Mouse (Mus musculus): ENCODE results near the gene Klhl21. TPM values are rescaled to one million over a fixed set of nuclear protein-coding genes. Genes with fewer than 3 reads are reported as not detected.

Klhl21 gene
- polyA plus RNA-seq, 1 experiment from 2014 or later = 4.2 TPM

GRCm38 (mm10) chr4:151996951-151997222, 11.7 kb upstream of the Klhl21 start:
- H3K27ac ChIP-seq (ENCODE audit: low read depth) = peak overlapping the region; percentile 98
- no peaks in the 10 kb centered on the region for H3K9me3 ChIP-seq (ENCODE audit: low read length)
- H3K9ac ChIP-seq (replicated peaks) = peak overlapping the region; percentile 82
- WGBS (ENCODE audit: insufficient replicate concordance) = 2% methylated on average over 13 of the region's 13 CpGs
- peak overlapping the region; percentile 100 for H3K4me2 ChIP-seq (ENCODE audit: low read depth, low read length)
- no peak for TF ChIP-seq CTCF (IDR thresholded peaks at IDR 0.05; ENCODE audit: low read depth)
- no peak for TF ChIP-seq EP300 (IDR thresholded peaks at IDR 0.05; ENCODE audit: low read depth)
- peaks cover 17% of the 10 kb centered on the region for H3K4me1 ChIP-seq (ENCODE audit: insufficient read depth)
- peaks cover 5% of the 10 kb centered on the region for H3K27me3 ChIP-seq (ENCODE audit: insufficient read depth, low read length)
- peak overlapping the region; percentile 97 for H3K4me3 ChIP-seq (ENCODE audit: low read depth, low read length)
- peaks cover 3% of the 10 kb centered on the region for H3K36me3 ChIP-seq (replicated peaks; ENCODE audit: insufficient read depth, low read length)
- DNase-seq (no peak), ATAC-seq (no peak)

- Histone ChIP-seq H3K36me3 (replicated peaks; ENCODE audit: insufficient read depth, low read length) (no peaks in the 10 kb centered on the region), H3K4me2 (ENCODE audit: low read depth, low read length) (peak overlapping the region; percentile 100), H3K4me3 (ENCODE audit: low read depth, low read length) (peak overlapping the region; percentile 97; the same call in 1 of the 2 replicates), H3K27ac (ENCODE audit: low read depth) (no peak overlapping the region), H3K9me3 (ENCODE audit: low read length) (no peaks in the 10 kb centered on the region), H3K9ac (replicated peaks) (peak overlapping the region; percentile 82; the same call in 1 of the 2 replicates), H3K4me1 (ENCODE audit: insufficient read depth) (peaks cover 17% of the 10 kb centered on the region), H3K27me3 (ENCODE audit: insufficient read depth, low read length) (peaks cover 5% of the 10 kb centered on the region)
- ATAC-seq (no peak), DNase-seq (no peak)
- no peak for TF ChIP-seq EP300 (IDR thresholded peaks at IDR 0.05; ENCODE audit: low read depth)
- TF ChIP-seq CTCF (IDR thresholded peaks at IDR 0.05; ENCODE audit: low read depth) = no peak
- WGBS (ENCODE audit: insufficient replicate concordance) = 53% methylated on average over 3 of the region's 3 CpGs
These were observed 10.9 kb upstream of the Klhl21 start for GRCm38 (mm10) chr4:151997701-151998100.

- H3K36me3 ChIP-seq (replicated peaks; ENCODE audit: insufficient read depth, low read length) = no peaks in the 10 kb centered on the region
- no peak overlapping the region for H3K27ac ChIP-seq (ENCODE audit: low read depth)
- ATAC-seq (no peak), DNase-seq (no peak)
- H3K27me3 ChIP-seq (ENCODE audit: insufficient read depth, low read length) = no peaks in the 10 kb centered on the region
- WGBS (ENCODE audit: insufficient replicate concordance) = 34% methylated on average over 3 of the region's 3 CpGs
- TF ChIP-seq CTCF (IDR thresholded peaks at IDR 0.05; ENCODE audit: low read depth) (no peak), EP300 (IDR thresholded peaks at IDR 0.05; ENCODE audit: low read depth) (no peak)
- H3K9me3 ChIP-seq (ENCODE audit: low read length) = no peaks in the 10 kb centered on the region
- H3K9ac ChIP-seq (replicated peaks) = no peak overlapping the region
- H3K4me2 ChIP-seq (ENCODE audit: low read depth, low read length) = no peak overlapping the region
- H3K4me1 ChIP-seq (ENCODE audit: insufficient read depth) = peaks cover 15% of the 10 kb centered on the region
- no peak overlapping the region for H3K4me3 ChIP-seq (ENCODE audit: low read depth, low read length)
These were observed 9.1 kb upstream of the Klhl21 start for GRCm38 (mm10) chr4:151999481-151999880.

GRCm38 (mm10) chr4:152000906-152001305, 7.7 kb upstream of the Klhl21 start:
- DNase-seq = no peak
- ATAC-seq = no peak
- H3K4me2 ChIP-seq (ENCODE audit: low read depth, low read length) = no peak overlapping the region
- TF ChIP-seq EP300 (IDR thresholded peaks at IDR 0.05; ENCODE audit: low read depth) (no peak), CTCF (IDR thresholded peaks at IDR 0.05; ENCODE audit: low read depth) (no peak)
- H3K27ac ChIP-seq (ENCODE audit: low read depth) = no peak overlapping the region
- no peak overlapping the region for H3K4me3 ChIP-seq (ENCODE audit: low read depth, low read length)
- peaks cover 8% of the 10 kb centered on the region; the same call in 1 of the 2 replicates for H3K4me1 ChIP-seq (ENCODE audit: insufficient read depth)
- no peaks in the 10 kb centered on the region for H3K9me3 ChIP-seq (ENCODE audit: low read length)
- H3K9ac ChIP-seq (replicated peaks) = no peak overlapping the region
- no peaks in the 10 kb centered on the region for H3K36me3 ChIP-seq (replicated peaks; ENCODE audit: insufficient read depth, low read length)
- 47% methylated on average over 4 of the region's 4 CpGs for WGBS (ENCODE audit: insufficient replicate concordance)
- no peaks in the 10 kb centered on the region for H3K27me3 ChIP-seq (ENCODE audit: insufficient read depth, low read length)

- H3K4me1 ChIP-seq (ENCODE audit: insufficient read depth) = peaks cover 8% of the 10 kb centered on the region; the same call in 1 of the 2 replicates
- H3K4me3 ChIP-seq (ENCODE audit: low read depth, low read length) = no peak overlapping the region
- H3K9me3 ChIP-seq (ENCODE audit: low read length) = no peaks in the 10 kb centered on the region
- no peak overlapping the region for H3K27ac ChIP-seq (ENCODE audit: low read depth)
- ATAC-seq (no peak), DNase-seq (no peak)
- 68% methylated on average over 4 of the region's 4 CpGs for WGBS (ENCODE audit: insufficient replicate concordance)
- no peak overlapping the region for H3K9ac ChIP-seq (replicated peaks)
- H3K36me3 ChIP-seq (replicated peaks; ENCODE audit: insufficient read depth, low read length) = no peaks in the 10 kb centered on the region
- TF ChIP-seq EP300 (IDR thresholded peaks at IDR 0.05; ENCODE audit: low read depth) (no peak), CTCF (IDR thresholded peaks at IDR 0.05; ENCODE audit: low read depth) (peak; percentile 23; the same call in 1 of the 2 replicates)
- H3K27me3 ChIP-seq (ENCODE audit: insufficient read depth, low read length) = no peaks in the 10 kb centered on the region
- no peak overlapping the region for H3K4me2 ChIP-seq (ENCODE audit: low read depth, low read length)
These were observed 7.3 kb upstream of the Klhl21 start for GRCm38 (mm10) chr4:152001335-152001734.

GRCm38 (mm10) chr4:152002063-152002462, 6.5 kb upstream of the Klhl21 start:
- no peak for DNase-seq
- H3K4me3 ChIP-seq (ENCODE audit: low read depth, low read length) = no peak overlapping the region
- H3K9me3 ChIP-seq (ENCODE audit: low read length) = no peaks in the 10 kb centered on the region
- no peak overlapping the region for H3K27ac ChIP-seq (ENCODE audit: low read depth)
- no peak overlapping the region for H3K9ac ChIP-seq (replicated peaks)
- H3K4me2 ChIP-seq (ENCODE audit: low read depth, low read length) = no peak overlapping the region
- TF ChIP-seq EP300 (IDR thresholded peaks at IDR 0.05; ENCODE audit: low read depth) (no peak), CTCF (IDR thresholded peaks at IDR 0.05; ENCODE audit: low read depth) (no peak)
- WGBS (ENCODE audit: insufficient replicate concordance) = 85% methylated on average over 3 of the region's 3 CpGs
- no peak for ATAC-seq
- no peaks in the 10 kb centered on the region for H3K36me3 ChIP-seq (replicated peaks; ENCODE audit: insufficient read depth, low read length)
- H3K4me1 ChIP-seq (ENCODE audit: insufficient read depth) = peaks cover 11% of the 10 kb centered on the region
- no peaks in the 10 kb centered on the region for H3K27me3 ChIP-seq (ENCODE audit: insufficient read depth, low read length)

GRCm38 (mm10) chr4:152006137-152006536, 2.5 kb upstream of the Klhl21 start:
- 72% methylated on average over 6 of the region's 6 CpGs for WGBS (ENCODE audit: insufficient replicate concordance)
- no peak overlapping the region for H3K4me3 ChIP-seq (ENCODE audit: low read depth, low read length)
- H3K36me3 ChIP-seq (replicated peaks; ENCODE audit: insufficient read depth, low read length) = no peaks in the 10 kb centered on the region
- ATAC-seq (no peak), DNase-seq (no peak)
- peaks cover 3% of the 10 kb centered on the region; the same call in 1 of the 2 replicates for H3K27me3 ChIP-seq (ENCODE audit: insufficient read depth, low read length)
- no peak overlapping the region for H3K4me2 ChIP-seq (ENCODE audit: low read depth, low read length)
- peaks cover 27% of the 10 kb centered on the region for H3K4me1 ChIP-seq (ENCODE audit: insufficient read depth)
- H3K27ac ChIP-seq (ENCODE audit: low read depth) = no peak overlapping the region
- H3K9me3 ChIP-seq (ENCODE audit: low read length) = no peaks in the 10 kb centered on the region
- no peak overlapping the region for H3K9ac ChIP-seq (replicated peaks)
- TF ChIP-seq CTCF (IDR thresholded peaks at IDR 0.05; ENCODE audit: low read depth) (peak; percentile 52), EP300 (IDR thresholded peaks at IDR 0.05; ENCODE audit: low read depth) (no peak)
